Mouse (Mus musculus): ENCODE data around the gene Olfr1196.

- TF ChIP-seq POLR2A (IDR thresholded peaks at IDR 0.05; ENCODE audit: insufficient read depth, low read depth, low read length) (no peak), CTCF (IDR thresholded peaks at IDR 0.05; ENCODE audit: insufficient read depth, low read depth, low read length) (no peak)
These were observed 27.9 kb upstream of the Olfr1196 start, which contains the start of gene Olfr1197 for GRCm38 (mm10) chr2:88732266-88732665.
